Mouse (Mus musculus) layer of hippocampus, postnatal 10 days (tissue): ENCODE measurements around the gene Arhgap45. TPM values are rescaled to one million over a fixed set of nuclear protein-coding genes. Genes with fewer than 3 reads are reported as not detected.

ENCODE experiments used
- DNase-seq, 2 experiments: peaks; one replicate each; pipeline ENCODE4 v3.0.0; 2021; ENCODE audit warnings: low spot score in 2 of 2
- total RNA-seq, 2 experiments: library from RNA; stranded (reverse); gene quantifications; 2 replicates each; pipeline ENCODE4 v1.2.3; 2021

Arhgap45 gene
- total RNA-seq, 2 experiments from 2014 or later: 3.3 to 3.8 TPM

- no peak for DNase-seq
Observed at GRCm38 (mm10) chr10:80080396-80081070, 64.1 kb downstream of the Arhgap45 start.

Other genes with a start within 250 kb of the Arhgap45 start
- gene Rnf126, start 249.7 kb upstream of the Arhgap45 start, total RNA-seq: 10 to 100 TPM; 90.8 to 97.7 TPM
- 1 to 10 TPM; 1.3 to 1.5 TPM for gene Fstl3, start 239.4 kb upstream of the Arhgap45 start, total RNA-seq
- gene Prss57, start 225.7 kb upstream of the Arhgap45 start, total RNA-seq: under 1 TPM; 0.21 to 0.31 TPM
- 100 to 1,000 TPM; 392 to 395 TPM for gene Palm, start 223.1 kb upstream of the Arhgap45 start, total RNA-seq
- under 1 TPM; 0.33 to 0.78 TPM for gene Misp, start 195.7 kb upstream of the Arhgap45 start, total RNA-seq
- gene Ptbp1, start 162.2 kb upstream of the Arhgap45 start, total RNA-seq: 10 to 100 TPM; 63.8 to 66.5 TPM
- gene Prtn3, start 142.2 kb upstream of the Arhgap45 start, total RNA-seq: 1 to 10 TPM; 3.6 to 3.7 TPM
- 100 to 1,000 TPM; 113 TPM for gene Plppr3, start 142.0 kb upstream of the Arhgap45 start, total RNA-seq
- not detected for gene Elane, start 130.4 kb upstream of the Arhgap45 start, total RNA-seq
- gene Cfd, start 125.8 kb upstream of the Arhgap45 start, total RNA-seq: not detected
- gene Med16, start 107.7 kb upstream of the Arhgap45 start, total RNA-seq: 10 to 100 TPM; 55.7 to 56.2 TPM
- not detected for gene Gm26602, start 105.8 kb upstream of the Arhgap45 start, total RNA-seq
- 1 to 10 TPM; 7.5 TPM for gene Kiss1r, start 99.7 kb upstream of the Arhgap45 start, total RNA-seq
- 100 to 1,000 TPM; 380 to 386 TPM for gene R3hdm4, start 95.4 kb upstream of the Arhgap45 start, total RNA-seq
- gene Arid3a, start 89.6 kb upstream of the Arhgap45 start, total RNA-seq: 1 to 10 TPM; 5.5 to 8.4 TPM
- gene Wdr18, start 56.5 kb upstream of the Arhgap45 start, total RNA-seq: 10 to 100 TPM; 41.8 to 46.5 TPM
- gene Grin3b, start 45.9 kb upstream of the Arhgap45 start, total RNA-seq: under 1 TPM; 0.13 to 0.27 TPM
- gene Tmem259, start 32.3 kb upstream of the Arhgap45 start, total RNA-seq: 100 to 1,000 TPM; 137 to 139 TPM
- gene Cnn2, start 28.1 kb upstream of the Arhgap45 start, total RNA-seq: 10 to 100 TPM in 1 of 2 experiments, 1 to 10 TPM in 1; 8.2 to 10.3 TPM
- 10 to 100 TPM in 1 of 2 experiments, 1 to 10 TPM in 1; 9.3 to 10.3 TPM for gene Abca7, start 20.2 kb upstream of the Arhgap45 start, total RNA-seq
- 10 to 100 TPM; 66.9 to 76.7 TPM for gene Polr2e, start 23.1 kb downstream of the Arhgap45 start, total RNA-seq
- 100 to 1,000 TPM; 408 to 448 TPM for gene Gpx4, start 30.5 kb downstream of the Arhgap45 start, total RNA-seq
- gene Sbno2, start 88.9 kb downstream of the Arhgap45 start, total RNA-seq: 10 to 100 TPM; 19.7 to 23.9 TPM
- 10 to 100 TPM; 77.1 to 88.3 TPM for gene Stk11, start 99.2 kb downstream of the Arhgap45 start, total RNA-seq
- 100 to 1,000 TPM; 385 to 392 TPM for gene Atp5d, start 122.0 kb downstream of the Arhgap45 start, total RNA-seq
- gene Cbarp, start 124.2 kb downstream of the Arhgap45 start, total RNA-seq: 100 to 1,000 TPM; 360 to 374 TPM
- 100 to 1,000 TPM; 112 to 128 TPM for gene Midn, start 131.6 kb downstream of the Arhgap45 start, total RNA-seq
- 100 to 1,000 TPM; 154 to 175 TPM for gene Cirbp, start 149.3 kb downstream of the Arhgap45 start, total RNA-seq
- 1 to 10 TPM; 4.3 to 6.7 TPM for gene 1600002K03Rik, start 156.3 kb downstream of the Arhgap45 start, total RNA-seq
- 10 to 100 TPM; 16.8 to 19.8 TPM for gene Efna2, start 162.8 kb downstream of the Arhgap45 start, total RNA-seq
- 10 to 100 TPM; 40.3 to 46.6 TPM for gene Mum1, start 209.8 kb downstream of the Arhgap45 start, total RNA-seq
- gene Ndufs7, start 232.5 kb downstream of the Arhgap45 start, total RNA-seq: 100 to 1,000 TPM; 143 to 152 TPM
- gene Gamt, start 244.4 kb downstream of the Arhgap45 start, total RNA-seq: 10 to 100 TPM; 27.8 to 31.5 TPM
- 10 to 100 TPM; 94.6 to 96.3 TPM for gene Dazap1, start 244.8 kb downstream of the Arhgap45 start, total RNA-seq